Mouse (Mus musculus): ENCODE measurements around the gene Kcnh2.

Gene Kcnh2

DNA sequence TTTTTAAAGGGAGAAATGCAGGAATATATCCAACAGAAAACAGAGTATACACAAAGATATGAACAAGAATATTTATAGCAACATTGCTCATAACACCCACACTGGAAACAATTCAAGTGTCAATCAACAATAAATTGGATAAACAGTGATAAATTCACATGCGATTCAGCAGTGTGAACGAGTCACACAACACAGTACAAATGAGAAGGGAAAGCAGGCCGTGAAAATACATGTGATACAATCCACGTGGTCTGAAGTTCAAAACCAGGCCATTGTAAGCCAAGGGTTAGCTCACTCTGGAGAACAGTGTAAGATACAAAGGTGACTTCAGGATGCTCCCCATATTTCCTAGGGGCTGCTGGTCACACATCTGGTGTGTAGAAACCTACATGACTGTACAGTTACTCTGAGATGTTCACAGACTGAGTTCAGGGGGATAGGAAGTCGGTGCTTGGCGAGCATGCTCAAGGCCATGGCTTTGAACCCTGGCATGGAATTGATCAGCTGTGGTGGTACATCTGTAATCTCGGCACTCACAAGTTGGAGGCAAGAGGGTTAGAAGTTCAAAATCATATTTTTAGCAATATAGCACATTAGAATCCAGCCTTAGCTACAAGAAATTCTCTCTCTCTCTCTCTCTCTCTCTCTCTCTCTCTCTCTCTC is 23.4 kb upstream of the Kcnh2 start:
- DNase-seq: no peak

DNA sequence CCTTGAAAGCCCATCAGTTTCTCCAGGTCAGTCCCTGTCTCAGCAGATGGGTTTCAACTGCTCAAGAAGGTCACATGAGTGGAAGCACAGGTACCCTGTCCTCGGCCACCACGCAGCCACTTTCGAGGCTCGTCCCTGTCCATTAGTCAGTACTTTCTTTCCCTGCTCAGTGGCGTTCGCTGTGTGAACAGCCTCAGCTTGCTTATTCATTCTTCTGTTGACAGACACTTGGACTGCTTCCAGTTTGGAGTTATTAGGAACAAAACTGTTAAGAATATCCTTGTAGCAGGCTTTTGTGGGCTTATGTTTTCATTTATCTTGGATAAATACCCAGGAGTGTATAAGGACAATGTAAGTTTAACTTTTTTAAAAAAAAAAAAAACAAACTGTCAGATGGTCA is 22.8 kb upstream of the Kcnh2 start:
- DNase-seq: no peak

DNA sequence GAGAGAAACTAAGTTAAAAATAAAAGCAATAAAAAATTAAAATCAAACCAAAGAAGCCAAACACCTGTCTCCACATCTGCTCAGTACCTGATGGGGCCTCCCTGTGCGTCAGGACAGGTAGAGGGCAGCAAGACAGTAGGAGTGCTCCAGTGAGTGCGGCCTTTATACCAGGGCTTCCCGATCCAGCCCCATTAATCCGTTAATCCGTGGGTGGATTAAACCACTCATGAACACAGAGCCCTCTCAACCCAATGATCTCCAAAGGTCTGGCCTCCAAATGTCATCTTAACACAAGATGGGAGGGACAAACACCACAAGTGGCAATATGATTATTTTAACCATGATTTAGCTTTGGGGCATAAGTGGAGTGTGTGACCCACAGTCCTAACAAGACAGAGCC is 22.4 kb upstream of the Kcnh2 start:
- DNase-seq: no peak

DNA sequence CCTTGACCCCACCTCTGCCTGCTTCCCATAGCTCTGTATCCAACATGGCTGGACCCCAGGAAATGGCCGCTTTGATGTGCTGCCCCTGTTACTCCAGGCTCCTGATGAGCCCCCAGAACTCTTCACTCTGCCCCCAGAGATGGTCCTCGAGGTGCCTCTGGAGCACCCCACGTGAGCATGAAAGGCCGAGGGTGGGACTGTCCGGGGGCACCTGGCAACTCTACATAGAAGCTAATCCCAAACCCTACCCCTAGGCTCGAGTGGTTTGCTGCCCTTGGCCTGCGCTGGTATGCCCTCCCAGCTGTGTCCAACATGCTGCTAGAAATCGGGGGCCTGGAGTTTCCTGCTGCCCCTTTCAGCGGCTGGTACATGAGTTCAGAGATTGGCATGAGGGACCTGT is 18.4 kb upstream of the Kcnh2 start:
- DNase-seq: no peak

DNA sequence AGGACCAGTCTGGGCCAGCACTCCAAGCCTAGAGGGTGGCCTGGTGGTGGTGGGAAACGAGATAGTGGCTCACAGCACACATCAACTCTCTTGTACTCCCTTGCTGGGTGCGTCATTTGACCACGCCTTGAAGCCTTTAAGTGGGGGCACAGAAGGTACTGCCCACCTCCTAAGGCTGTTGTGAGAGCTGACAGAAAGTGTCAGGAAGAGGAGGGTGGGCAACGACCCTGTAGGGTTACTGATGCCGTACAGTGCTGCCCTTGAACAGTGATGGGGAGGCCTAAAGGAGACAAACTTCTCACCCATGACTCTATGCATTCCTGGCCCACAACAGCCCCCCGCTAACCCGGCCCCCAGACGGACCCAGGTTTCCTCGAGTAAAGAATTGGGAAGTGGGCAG is 15.0 kb upstream of the Kcnh2 start:
- no peak for DNase-seq

DNA sequence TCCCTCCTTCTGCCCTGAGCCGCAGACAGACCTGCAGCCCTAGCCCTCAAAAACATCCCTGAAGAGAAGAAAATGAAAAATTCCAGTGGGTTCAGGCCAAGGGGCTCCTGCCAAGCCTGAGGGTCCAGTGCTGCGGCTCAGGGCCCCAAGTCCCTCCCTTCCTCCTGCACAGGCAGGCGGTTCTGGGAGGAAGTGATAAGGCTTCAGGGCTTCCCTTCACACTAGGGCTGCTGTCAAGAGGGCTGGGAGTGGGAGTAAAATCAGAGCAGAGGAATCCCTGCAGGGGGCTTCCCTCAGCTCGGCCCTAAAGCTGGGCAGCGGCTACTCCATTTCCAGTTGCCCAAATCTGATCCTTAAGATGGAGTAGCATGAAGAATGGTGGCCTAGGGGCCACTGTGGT is 14.1 kb upstream of the Kcnh2 start:
- no peak for DNase-seq

DNA sequence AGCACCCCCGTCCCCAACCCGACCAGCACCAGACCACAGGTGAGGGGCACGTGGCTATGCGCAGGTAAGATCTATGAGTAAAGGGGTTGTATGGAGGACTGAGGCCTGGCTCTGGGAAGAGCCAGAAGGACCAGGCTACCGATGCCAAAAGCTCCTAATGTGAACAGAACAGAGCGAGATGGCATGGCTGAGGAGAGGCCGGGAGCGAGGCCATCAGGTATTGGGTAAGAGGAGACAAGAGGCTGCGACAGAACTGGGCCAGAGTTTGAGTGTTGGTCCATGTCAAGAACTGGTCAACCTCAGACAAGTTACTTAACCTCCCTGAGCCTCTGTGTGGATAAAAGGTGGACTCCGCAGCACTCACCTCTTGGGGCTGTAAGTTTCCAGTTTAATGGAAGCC is 13.6 kb upstream of the Kcnh2 start:
- no peak for DNase-seq

DNA sequence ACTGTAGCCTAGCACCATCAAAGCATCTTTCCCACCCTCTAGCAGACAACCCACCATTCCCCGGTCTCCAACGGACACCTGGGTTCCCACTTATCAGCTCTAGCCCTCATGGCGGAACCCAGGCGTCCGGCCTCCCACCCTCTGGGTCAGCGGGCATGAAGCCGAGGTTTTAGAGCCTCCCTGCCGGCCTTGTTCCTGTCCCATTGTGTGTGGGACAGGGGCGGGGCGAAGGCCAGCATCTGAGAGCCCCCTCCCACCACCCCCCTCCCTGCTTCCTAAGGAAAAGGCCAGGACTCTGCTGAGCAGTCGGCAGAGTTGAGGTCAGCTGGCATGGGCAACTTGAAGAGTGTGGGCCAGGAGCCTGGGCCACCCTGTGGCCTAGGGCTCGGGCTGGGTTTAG is 13.1 kb upstream of the Kcnh2 start, which contains the start of gene Nos3:
Gene Nos3, plus strand, starts transcription at position 303 of the 400 bp plus-strand sequence.
- DNase-seq: peak; percentile 48 to 49

DNA sequence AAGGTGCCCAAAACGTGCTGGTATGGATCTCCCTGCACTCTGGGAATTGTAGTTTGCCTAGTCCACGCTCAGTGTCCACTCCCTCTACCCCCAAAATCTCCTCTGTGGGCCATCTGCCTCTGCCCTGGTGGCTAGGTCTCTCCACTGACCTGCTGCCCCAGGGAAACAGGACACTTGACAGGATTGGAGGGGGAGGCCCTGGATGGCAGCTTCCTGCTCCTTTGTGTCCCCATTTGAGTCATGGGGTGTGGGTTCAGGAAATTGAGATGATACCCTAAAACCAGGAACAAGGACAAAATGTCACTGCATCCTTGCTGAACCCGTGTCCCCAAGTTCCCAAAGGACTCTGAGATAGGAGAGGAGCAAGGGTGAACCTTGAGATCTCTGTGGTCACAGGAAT is 12.7 kb upstream of the Kcnh2 start:
- no peak for DNase-seq

DNA sequence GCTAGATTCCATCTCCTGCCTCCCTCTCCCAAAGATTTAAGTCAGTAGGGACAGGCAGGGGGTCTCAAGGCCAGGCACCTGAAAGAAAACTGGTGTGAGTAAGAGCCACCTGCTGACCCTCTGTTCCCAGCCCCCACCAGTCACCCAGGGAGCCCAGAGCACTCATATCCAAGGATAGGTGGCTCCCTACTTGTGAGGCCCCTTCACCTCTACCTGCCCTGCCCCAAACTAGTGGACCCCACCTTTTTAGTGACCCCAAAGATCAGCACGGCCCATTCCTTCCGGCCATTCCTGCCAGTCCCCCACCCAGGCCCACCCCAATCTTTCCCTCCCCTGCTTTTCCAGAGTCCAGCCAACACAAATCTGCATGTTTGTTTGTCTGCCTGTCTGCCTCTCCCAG is 12.1 kb upstream of the Kcnh2 start:
- DNase-seq: no peak

DNA sequence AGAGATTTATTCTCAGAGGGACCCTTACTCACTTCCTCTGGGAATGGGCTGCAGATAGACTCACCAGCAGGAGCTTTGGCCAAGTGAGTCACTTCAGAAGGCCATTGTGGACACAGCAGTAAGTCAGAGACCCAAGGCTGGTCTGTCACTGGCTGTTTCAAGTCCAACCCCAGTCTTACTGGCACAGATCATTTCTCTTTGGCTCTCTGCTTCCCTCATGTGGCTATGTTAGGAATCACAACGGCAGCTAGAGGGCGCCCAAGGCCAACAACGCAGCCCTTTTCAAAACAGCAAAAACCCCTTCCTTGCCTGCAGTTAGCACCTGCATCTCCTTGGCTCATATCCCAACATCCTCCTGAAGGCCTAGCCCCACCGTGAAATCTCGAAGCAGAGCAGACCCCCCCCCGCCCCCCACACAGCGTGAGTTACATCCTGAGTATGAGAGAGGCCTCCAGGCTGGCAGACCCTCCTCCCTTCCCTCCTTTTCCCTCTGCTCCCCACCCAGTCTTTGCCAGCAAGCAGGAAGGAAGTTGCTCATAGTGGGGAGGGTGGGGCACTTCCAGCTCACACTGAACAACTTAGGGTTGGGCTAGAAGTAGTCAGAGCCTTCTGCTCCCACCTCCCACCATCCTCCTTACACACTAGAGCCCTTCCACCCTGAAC is 9.5 kb upstream of the Kcnh2 start:
- DNase-seq: peak; percentile 73 to 76

DNA sequence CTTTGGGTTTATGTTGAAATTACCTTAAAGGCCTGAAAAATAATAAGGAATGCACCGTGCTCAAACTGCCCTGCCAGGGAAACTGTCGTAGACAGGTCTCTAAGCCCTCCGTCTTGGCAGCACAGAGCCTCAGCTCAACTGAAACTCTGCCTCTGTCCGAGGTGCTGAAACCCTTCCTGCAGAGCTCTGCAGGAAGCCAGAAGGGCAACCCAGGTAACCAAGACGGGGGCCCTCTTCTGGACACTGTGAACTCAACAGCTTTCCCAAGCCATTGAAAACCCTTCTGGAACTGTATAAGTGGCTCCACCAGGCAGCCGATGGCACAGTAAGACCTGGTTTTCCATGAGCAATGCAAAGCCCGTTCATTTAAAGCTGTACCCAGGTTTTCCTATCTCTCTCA is 6.1 kb upstream of the Kcnh2 start:
- peak; percentile 67 to 78 for DNase-seq

DNA sequence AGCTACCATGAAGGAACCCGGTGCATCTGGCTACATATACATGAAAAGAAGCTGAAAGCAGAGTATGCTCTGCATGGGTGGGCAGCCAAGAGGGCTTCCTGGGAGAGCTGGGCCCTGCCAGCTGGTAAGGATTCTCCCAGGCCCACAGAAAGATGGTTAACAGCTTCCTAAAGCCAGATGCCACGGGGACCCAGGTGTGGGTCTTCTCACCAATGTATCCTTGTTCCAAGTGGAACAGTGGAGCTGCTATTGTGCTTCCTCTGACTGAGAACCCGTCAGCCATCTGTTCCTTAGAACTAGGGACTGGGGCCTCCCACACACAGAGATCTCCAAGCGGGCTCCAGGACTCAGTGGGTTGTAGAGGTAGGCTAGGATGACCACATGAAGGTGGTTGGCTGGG is 5.4 kb upstream of the Kcnh2 start:
- DNase-seq: no peak

DNA sequence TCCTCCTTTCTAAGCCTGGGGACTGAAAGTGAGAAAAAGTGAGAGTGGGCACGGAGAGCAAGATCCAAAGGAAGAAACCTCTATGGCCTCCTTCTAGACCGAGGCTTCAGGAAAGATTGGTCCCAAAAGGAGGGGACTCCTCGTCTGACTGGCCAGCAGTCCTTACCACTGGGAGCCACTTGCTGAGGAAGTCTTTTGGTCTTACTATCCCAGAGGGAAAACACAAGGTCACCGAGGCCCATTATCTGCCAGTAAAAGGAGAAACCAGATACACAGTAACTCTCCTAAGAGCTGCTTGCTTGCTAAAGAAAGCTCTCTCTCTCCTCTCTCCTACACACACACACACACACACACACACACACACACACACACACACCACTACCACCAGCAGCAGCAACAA is 1.9 kb upstream of the Kcnh2 start:
- DNase-seq: no peak

DNA sequence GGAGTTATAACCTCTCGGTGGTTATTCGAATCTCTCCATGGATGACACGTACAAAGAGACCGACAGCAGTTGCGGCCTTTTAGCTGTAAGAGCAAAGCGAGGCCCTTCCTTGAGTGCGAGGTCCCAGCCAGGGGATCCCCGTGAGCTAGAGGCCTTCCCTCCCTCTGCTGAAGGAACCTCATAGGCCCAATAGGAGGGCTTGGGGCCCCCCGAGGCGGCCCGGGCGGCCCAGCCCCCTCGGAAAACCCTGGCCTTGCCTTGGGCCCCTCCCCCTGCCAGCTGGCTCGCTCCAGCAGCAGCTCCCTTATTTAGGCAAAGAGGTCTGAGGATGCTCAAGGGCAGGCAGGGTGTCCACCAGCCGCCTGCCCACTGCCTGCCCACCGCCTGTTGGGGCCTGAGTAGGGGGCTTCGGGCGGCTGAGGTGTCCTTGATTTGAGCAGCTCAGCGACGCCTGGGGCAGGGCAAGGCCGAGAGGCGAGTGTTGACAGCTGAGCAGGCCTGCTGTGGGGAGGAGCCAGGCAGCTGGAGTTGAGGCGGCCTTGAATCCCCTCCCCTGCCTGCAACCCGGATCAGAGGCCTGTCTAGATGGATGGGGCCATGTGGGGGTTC is 951 bp upstream of the Kcnh2 start:
- no peak for DNase-seq

DNA sequence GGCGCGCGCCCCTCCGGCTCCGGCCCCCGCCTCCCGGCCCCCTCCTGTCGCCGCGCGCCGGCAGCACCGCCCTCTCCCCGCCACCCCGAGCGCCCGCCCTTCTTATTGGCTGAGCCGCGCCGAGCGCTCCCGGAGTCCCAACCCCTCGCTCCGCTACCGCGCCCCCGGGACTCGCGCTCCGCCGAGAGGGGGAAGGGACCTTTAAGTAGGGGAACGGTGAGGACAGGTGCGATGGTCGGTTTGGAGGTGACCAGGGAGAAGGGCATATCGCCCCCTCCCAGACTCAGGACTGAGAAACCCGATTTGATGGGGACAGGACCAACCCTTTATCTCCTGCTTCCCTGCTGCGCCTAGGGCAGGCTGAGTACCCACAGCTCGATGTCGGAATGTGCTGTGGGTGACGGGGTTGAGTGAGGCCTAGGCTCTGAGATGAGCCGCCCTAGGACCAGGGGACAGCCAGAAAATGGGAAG is 332 bp upstream of the Kcnh2 start:
- peak; percentile 62 to 73 for DNase-seq

DNA sequence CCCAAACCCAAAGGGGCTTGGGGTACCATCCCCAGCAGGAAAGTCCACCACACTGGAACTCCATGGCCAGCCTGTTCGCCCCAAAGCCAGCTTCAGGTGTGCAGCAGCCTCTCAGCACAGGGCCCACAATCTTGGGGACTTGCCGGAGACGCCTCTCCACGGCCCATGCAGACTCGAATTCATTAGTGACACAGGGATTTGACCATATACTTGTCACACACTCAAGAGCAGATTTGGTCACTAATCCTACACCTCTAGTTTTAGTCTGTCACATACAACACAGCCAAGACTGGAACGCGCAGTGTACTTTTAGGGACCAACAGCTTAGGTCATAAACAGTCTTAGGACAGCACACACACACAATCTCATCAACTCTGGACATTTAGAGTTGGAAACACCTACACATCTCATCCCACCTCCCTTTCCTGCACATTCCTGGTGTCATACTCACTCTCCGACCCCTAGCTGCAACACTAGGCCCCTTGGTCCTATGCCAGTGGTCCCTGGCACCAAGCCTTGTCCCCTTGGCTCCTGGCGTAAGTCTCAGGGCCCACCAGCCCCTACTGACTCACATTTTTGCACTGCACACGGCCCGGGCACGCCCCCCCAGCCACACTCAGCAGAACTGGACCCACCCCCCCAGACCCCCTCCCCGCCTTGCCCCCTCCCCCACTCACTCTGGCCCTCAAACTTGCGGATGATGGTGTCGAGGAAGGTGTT is 713 bp downstream of the Kcnh2 start:
- DNase-seq: no peak

DNA sequence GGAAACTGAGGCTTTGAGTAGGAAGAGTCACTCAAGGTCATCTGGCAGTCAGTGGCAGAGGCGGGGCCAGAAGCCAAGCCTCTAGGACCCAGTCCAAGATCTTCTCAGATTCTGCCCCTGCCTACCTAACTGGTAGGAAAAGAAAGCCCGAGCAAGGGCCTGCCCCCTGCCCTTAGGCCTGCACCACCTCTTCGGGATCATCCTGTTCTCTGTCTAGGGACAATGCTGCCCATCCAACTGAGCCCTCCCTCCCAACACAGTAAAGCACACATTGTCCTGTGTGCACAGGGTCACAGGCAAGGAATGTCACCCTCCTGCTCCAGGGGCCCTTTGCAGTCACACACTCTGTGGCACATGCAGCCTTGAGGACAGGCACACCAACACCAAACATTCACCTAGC is 1.3 kb downstream of the Kcnh2 start:
- no peak for DNase-seq

DNA sequence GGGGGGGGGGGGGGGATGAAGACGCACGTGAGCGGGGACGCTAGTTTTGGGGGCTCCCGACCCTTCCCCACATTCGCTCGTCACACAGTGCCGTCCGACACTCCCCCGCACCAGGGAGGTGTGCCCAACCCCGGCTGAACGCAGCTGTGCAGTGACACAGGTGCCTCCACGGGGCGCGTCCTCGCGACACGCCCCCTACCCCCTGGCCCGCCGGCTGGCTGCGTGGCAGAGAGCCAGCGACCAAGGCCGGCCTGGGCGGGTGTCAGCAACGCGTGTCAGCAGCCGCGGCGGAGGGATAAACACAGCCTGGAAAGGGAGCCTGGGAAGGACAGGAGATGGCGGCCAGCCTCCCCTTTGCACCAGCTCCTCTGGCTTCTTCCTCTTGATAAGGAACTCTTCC is 2.9 kb downstream of the Kcnh2 start:
- peak; percentile 31 to 49 for DNase-seq

DNA sequence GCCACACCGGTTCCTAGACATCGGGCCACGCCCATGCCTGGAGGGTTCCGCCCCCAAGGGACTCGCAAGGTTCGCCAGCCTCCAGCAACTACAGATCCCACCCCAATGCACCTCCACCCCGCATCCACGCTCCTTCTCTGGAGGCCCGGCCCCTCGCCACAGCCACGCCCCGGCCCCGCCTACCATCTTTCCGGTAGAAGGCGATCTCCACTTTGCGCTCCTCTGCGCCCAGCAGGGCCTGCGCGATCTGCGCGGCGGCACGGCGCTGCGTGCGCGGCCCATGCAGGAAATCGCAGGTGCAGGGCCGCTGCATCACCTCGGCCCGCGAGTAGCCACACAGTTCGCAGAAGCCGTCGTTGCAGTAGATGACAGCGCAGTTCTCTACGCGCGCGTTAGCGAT is 3.3 kb downstream of the Kcnh2 start:
- peak; percentile 84 to 87 for DNase-seq

DNA sequence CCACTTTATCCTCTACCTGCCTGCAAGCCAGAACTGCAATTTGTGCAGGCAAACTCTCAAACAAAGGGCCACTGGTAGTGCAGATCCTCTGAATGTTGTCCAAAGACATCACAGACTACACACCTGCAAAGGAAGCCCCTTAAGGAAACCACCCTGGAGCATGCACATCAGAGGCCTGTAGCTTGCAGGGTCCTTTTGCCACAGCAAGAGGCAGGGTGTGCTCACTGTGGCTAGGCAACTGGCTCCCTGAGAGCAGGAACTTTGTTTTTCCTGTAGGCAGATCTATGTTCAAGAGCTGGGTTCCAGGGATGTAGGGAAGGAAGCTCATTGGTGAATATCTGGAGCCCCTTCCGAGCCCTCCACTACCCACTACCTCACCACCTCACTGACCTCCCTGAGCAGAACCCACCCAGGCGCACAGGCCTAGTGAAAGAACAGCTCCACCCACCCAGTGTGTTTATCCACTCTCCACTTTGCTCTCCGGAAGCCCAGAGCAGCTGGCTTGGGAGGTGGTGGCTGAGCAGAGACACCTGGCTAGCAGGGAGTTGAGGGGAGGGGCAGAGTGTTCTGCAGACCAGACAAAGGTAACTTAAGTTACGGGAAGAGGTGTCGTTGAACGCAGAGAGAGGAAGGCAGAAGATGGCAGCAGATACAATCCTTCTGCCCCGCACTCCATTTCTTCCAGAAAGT is 4.1 kb downstream of the Kcnh2 start:
- DNase-seq: peak; percentile 37 to 47

DNA sequence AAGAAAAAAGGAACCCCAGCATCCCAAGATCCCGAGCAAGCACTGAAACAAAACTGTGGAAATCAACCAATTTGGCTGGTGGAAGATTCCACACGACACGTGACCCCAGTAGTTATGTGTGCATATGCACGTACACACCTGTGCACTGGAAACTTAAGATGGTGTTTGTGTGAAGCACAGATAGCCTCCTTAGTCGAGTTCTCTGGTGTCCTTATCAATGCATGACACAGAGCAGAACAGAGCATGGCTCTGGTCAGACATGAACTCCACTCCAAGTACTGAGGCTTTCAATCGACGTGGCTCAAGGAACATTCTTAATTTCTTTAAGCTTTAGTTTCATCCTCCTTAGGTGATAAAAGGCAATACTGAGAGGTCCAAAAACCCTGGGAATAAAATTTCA is 5.1 kb downstream of the Kcnh2 start:
- DNase-seq: no peak

DNA sequence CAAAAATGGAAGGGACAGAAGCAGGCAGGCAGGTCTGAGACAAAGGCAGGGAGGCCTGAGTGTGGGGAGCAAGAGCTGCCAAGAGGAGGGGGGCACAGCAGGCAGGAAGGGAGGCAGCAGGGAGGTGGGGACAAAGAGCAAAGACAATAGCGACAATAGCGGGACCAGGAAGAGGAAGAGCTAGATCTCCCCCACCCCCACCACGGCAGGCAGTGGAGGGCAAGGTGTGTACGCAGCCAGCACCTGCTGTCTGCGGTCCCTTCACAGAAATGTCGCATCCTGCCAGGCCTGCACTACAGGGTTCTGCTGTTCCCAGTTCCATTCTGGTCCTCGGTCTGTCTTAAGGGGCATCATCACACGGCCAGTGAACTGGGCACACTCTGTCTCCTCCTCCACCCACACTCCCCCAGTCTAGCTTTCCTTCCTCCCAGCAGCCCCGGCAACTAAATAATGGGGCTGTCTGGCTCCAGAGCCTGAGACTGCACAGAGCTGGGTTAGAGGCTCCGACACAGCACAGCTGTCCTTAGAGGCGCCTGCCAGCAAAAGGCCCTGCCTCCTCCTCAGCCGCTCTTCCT is 6.8 kb downstream of the Kcnh2 start:
- DNase-seq: no peak

All from lung, adult 18-20 months (tissue).